Mouse (Mus musculus): ENCODE results near the gene 4933406M09Rik.

Gene 4933406M09Rik

DNA sequence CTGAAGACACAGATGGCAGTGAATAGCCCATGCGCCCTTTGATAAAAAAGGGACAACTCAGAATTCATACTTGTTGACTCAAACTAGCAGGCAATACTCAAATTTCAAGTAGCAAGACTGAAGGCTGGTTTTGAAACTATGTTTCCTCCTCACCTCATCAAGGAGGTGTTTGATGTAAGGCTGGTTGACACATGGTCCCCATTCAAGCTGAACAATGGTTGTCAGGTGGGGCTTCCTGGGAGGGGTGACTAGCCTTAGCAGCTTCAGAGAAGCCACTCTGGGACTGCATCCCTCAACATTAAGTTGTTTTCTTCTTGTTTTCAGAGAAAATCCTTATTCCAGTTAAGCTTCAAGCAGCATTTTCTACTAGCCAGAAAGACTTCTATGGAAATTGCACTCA, at the start of gene 4933406M09Rik:
TSS of gene 4933406M09Rik (plus strand) at position 275 of the 400 bp plus-strand sequence.
- DNase-seq (ENCODE audit: low spot score in 2 of 2): no peak

DNA sequence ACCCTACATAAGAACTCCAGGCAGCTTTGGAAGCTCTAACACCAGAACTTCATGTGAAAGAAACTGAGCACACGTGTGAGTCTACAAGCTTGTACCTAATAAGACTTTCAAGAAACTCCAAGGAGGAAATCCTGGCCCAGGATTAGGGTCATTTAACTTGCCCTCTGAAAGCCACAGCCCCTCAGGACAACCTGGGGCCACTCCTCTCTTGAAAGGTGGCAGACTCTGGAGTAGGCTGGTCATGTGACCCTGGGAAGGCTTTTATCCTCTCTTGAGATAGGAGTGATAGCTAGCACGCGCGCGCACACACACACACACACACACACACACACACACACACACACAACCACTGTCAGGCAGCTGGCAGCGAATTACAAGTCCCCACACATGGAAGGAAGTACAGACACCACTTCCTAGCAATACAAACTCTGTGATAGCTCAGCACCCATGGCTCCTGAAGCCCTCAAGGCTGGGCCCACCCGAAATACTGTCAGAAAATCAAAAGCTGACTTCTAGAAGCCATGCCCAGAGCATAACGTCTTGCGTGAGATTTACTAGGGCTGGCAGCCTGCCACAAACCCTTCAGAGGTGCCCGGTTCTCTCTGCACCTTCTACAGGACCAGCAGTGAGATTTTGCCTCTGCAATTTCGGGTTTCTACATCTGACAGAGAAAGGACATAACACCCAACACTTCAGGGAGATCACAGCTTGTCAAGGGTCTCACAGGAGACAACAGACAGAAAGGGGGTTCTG, 48.6 kb upstream of the 4933406M09Rik start:
- DNase-seq (ENCODE audit: low spot score in 2 of 2): no peak

DNA sequence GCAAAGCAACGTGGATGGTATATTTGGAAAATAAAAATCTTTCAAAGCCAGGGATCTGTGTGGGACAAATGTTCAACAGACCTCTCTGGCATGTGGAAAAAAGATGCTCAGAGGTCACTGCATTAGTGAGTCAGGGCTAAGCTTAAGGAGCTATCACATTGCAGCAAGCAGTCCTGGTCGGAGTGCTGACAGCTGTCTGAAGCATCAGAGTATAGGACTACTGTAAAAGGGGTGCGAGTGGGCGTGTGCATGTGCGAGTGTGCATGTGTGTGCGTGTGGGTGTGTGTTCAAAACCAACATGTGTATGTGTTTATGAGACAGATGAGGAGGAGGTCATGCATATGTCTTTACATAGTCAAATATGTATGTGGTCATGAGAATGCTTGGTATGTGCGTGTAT, 46.6 kb upstream of the 4933406M09Rik start:
- no peak for DNase-seq (ENCODE audit: low spot score in 2 of 2)

DNA sequence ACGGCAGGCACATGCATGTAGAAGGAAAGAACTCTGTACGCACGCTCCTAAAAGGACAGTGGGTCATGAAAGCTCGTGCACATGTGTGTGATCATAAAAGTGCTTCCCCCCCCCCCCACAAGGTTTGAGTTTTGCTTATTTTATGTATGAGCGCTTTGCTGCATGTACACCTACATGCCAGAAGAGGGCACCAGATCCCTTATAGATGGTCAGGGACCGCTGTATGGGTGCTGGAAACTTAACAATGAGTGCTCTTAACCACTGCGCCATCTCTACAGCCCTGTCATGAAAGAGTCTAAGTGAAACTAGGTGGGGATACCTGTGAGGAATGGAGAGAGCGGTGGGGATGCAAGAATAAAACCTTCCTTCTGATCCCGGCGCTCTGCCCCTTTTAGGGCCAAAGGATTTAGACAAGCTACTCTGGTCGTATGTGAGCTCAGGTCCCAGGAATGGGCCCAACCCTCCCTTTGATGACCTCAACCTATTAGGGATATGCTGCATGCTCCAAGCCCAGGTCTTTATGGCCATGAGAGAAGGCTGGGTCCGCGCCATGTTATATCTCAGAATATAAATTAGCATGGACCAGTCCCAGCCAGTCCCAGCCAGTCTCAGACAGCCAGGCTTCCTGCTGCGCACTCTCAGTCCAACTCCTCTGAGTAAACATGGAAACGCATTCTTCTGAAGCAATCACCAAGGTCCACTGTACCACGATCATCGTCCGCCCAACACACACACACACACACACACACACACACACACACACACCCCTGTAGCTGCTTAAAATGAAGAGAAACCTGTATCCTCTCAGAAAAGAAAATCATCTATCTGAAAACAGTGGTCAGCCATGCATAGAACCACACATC, 45.8 kb upstream of the 4933406M09Rik start:
- no peak for DNase-seq (ENCODE audit: low spot score in 2 of 2)

DNA sequence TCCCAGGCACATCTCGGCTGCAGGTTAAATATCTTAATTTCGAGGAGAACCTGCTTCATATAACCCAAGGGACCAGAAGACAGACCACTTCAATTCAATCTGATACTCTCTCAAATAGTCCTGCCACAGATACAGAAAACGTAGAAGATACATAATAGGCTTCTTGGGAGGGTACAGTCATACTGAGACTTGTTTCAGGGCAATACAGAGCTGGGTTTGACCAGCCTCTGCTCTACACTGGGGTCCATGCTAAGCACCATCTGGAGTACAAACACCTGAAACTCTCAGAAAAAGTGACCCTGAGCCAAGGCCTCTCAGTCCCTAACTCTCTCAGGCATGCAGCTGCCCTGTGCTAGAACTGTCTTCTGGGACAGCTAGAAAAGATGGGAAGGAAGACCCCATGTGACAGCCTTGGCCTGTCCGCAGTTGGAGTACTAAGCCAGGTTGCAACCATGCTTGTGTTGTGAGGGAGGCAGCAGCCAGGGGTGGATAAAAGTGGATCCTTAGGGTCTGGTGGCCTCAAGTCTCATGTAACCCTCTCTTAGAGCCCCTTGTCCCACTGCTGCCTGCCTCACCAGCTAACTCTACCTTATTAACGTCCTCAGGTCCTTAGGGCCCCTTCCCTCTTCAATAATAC, 44.0 kb upstream of the 4933406M09Rik start:
- no peak for DNase-seq (ENCODE audit: low spot score in 2 of 2)

DNA sequence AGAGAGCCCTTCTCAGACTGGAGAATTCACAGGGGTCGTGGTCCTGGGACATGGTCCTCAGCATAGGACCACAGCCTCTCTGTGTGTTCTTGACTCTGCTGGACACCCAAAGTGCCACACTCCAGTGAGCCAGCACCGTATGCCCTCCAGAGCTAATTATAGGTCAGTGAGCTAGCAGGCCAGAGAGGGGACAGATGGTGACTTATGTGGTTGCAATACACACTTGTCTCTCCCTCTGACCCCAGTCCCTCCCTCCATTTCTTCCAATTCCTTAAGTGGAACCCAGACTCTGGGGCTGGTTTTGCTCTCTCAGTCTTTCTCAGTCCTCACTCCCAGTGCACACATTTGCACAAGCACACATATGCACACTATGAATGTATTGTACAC, 43.5 kb upstream of the 4933406M09Rik start:
- no peak for DNase-seq (ENCODE audit: low spot score in 2 of 2)

DNA sequence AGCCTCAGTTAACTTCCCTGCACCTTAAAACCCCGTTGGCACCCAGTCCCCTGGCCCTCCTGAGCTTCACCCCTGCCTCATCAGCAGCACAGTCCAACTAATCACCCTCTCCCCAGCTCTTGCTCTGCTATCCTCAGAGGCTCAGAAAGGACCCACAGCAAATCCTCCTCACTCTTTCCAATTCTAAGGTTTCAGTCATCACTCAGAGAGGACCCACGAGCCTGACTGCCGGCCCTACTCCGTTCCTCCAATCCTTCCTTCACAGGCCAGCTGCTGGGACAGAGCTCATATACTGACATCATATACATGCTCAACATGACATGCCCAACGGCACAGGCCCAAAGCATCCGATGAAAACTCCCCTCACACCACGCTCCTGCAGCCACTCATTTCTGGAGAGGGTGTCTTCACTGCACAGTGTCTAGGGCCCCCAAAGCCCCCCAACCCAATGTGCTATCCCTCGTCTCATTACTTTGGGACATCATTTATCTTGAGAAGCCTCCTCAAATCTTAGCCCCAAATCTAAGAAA, 42.9 kb upstream of the 4933406M09Rik start:
- no peak for DNase-seq (ENCODE audit: low spot score in 2 of 2)

DNA sequence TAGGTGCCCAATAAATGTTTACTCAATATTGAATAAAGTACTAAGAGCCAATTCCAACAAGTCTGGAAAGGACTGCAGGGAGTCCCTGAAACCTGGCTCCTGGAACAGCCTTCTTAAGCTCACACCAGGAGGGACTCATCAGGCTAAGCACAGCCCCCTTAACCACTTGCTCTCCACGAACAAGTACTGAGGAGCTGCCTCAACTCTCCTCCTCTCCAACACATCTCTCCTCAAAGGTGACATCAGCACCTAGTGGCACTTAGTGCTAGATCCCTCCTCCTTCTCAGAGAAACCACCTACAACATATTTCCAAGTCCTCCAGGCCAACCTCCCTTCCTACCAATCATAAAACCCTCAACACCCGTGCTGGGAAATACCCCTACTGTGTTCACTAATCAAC, 42.2 kb upstream of the 4933406M09Rik start:
- DNase-seq (ENCODE audit: low spot score in 2 of 2): no peak

DNA sequence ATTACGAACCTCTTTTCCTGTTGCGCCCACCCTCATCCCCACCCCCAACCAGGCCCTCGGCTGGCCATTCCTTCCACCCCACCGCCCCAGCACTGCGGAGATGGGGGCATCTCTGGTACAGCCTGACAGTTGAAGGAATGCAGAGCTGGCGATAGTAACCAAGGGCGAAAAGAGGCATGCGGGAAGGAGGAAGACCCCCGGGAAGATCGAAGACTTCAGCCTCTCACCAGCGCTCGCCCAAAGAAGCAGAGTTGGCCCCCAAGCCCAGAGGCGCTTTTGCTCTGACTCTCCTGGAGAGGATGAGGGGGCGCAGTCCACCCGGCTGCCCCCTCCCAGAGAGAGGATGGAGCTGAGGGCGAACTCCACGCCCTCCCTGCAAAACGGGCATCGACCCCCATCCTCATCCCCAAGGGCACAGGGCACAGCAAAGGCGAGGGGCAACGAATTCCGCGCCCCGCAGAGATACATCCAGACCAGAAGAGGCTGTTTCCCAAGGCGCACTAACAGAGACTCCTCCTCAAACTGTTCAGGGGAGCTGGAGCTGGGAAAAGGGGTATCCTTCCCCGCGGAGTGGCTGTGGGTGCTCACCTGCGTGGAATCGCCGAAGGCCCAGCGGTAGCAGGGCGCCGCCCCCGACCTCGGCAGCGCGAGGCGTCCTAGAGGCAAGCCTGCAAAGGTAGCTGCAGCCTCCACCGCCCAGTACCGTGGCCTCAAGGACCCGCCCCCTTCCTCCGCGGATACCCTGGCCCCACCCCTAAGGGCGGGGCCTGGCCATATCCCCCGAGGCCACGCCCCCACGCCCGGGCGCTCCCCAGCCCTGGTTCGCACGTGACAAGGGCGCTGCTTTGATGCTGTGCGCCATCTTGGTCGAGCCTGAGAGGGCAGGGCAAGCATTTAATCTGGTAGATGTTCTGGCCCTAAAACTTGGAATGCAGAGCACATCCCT, 41.5 kb upstream of the 4933406M09Rik start:
- DNase-seq (ENCODE audit: low spot score in 2 of 2): peak; percentile 59 to 69

DNA sequence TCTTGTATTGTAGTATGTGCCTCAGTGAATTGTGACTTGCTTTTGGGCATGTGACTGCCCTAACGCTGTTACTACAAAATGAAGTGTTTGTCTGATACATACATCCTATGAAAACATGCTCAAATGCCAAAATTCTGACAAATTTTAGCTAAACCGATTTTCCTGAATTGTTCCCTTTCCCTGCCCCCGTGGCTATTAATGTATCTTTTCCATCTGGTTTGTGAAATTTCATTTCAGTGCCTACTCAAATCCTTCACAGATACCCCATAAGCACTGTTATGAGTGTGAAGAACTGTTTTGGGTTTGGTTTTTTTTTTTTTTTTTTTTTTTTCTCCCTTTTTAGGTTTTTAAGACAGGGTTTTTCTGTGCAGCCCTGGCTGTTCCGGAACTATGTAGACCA, 40.7 kb upstream of the 4933406M09Rik start:
- no peak for DNase-seq (ENCODE audit: low spot score in 2 of 2)

DNA sequence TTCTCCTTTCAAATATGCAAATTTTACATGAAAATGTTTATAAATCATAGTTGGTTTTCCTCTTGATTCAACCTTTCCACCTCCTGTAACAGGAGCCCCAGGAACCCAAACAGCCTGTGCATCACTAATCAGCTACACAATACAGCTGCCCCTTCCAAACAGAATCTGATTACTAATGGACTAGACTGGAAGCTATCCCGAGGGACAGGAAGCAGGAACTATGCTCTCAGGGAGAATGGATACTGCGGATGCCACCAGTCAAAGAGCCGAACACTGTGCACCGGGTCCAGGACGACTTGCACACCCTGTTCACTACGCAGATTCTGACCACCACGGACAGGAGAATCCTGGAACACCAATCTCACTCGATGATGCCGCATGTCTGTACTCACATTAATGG, 37.9 kb upstream of the 4933406M09Rik start:
- no peak for DNase-seq (ENCODE audit: low spot score in 2 of 2)

DNA sequence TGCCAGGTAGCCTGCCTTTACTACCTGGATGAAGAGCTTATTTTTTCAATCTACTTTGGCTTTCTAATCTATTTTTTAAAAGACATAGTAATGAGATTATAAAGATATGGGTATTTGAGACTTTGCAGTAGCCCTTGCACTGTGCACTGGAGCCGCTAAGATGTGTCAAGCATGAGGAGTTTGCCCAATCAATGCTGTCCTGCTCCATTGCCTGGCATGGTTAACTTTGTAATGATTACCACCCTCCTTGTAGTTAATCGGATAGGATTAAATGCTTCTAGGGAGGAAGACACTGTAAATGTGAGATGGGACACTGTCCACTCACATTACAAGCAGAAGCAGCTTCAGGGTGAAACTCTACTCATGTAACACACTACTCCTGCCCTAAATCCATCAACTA, 32.4 kb upstream of the 4933406M09Rik start:
- no peak for DNase-seq (ENCODE audit: low spot score in 2 of 2)

DNA sequence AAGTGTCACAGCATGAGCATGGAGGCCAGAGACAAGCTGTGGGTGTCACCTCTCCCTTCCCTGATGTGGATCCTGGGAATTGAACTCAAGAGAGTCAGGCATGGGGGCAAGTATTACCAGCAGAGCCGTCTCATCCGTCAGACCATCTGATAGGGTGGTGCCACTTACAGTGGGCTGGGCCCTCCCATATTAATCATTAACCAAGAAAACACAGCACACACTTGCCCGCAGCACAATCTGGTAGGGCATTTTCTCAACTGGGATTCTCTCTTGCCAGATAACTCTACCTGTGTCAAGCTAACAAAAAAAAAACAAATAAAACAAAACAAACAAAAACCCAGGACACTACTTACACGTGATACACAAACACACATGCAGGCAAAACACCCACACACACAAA, 28.3 kb upstream of the 4933406M09Rik start:
- DNase-seq (ENCODE audit: low spot score in 2 of 2): no peak

DNA sequence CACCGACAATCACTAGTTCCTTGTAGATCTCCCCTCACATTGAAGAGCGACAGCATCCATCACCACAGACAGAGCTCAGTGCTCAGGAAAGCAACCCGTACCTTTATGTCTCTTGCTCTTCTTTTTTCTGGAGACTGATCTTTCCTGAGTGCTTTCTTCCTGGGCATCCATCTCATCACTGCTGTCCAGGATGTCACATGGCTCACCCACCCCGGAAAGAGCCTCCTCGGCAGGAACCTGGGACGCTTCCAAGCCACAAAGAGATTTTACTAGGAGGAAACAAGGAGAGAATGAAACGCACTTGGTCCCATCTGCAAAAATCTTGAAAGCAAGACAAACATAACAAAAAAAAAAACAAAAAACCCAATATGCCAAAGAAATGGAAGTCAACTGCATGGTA, 25.1 kb upstream of the 4933406M09Rik start:
- no peak for DNase-seq (ENCODE audit: low spot score in 2 of 2)

DNA sequence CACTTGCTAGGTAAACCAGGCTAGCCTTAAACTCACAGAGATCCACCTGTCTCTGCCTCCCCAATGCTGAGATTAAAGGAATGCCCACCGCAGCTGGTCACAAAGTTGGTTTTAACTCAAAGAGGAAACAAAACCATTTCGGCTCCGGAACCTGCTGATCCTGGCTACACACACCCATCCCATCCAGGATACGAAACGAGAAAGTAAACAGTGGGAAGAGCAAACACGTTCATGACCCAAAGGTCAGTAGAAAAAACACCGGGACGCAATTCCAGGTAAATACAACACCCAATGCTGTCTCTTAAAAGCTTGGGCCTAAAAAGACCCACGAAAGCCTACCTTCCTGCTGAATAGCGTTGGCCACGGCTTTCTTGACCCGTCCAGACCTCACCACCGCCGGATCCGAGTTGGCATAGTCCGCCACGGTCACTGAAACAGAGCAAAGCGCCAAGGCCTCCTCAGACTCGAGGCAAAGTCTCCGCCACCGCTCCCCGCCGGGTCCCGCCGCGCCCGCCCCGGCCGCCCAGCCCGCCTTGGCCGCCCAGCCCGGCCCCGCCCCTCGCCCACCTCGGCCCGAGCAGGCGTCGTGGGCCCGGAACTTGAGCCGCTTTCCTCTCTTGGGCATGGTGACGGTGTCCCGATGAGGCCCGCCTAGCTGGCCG, 24.4 kb upstream of the 4933406M09Rik start:
- no peak for DNase-seq (ENCODE audit: low spot score in 2 of 2)

DNA sequence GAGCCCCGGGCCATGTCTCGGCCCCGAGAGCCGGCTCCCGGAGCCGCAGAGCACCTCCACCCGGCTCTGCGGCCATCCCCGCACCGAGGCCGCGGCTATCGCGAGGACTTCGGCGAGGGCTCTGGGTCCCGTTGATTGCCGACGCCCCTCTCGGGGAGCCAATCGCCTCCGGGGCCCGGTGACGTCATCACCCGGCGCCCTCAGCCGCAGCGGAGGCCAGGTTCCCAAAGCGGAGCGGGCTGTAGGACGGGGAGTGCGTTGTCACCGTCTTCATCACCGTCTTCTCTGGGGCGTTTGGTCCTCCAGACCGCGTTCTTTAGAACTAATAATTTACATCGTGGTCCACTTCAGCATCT, 23.9 kb upstream of the 4933406M09Rik start, which contains the start of gene Tmem183a:
TSS of gene Tmem183a (minus strand) at position 123 of the 356 bp plus-strand sequence.
- peak; percentile 94 for DNase-seq (ENCODE audit: low spot score in 2 of 2)

DNA sequence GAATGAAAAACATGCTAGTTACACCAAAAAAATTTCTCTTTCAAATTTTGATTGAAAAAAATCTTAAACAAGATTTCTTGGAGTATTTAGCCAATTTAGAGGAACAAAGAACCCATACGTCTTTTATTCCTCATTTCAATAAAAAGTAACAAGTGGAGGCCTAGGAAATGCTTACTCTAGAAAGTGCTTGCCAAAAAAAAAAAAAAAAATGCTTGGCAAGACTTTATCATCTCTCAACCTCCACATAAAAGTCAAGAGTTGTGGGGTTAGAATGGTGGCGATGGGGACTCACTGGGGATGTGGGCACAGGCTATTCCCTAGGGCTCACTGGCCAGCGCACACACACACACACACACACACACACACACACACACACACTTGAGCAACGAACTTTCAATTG, 22.5 kb upstream of the 4933406M09Rik start:
- DNase-seq (ENCODE audit: low spot score in 2 of 2): no peak

DNA sequence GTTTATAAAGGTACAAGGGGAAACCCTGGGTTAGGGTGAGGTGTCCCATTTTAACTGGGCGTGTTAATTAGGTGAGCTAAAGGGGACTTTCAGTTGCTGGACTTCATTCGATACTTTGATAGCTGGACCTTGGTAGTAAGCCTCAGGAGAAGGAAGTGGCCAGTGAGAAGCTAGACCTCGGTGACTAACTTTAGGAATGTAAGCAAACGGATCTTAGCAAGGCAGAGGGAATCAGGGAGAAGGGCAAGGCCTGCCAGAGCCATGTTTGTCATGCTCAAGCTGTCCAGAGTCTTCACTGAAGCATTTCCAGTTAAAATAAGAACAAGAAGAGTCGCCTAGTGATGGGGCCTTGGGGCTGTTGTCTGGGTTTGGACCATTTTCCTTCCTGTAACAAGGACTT, 20.2 kb upstream of the 4933406M09Rik start:
- DNase-seq (ENCODE audit: low spot score in 2 of 2): no peak

DNA sequence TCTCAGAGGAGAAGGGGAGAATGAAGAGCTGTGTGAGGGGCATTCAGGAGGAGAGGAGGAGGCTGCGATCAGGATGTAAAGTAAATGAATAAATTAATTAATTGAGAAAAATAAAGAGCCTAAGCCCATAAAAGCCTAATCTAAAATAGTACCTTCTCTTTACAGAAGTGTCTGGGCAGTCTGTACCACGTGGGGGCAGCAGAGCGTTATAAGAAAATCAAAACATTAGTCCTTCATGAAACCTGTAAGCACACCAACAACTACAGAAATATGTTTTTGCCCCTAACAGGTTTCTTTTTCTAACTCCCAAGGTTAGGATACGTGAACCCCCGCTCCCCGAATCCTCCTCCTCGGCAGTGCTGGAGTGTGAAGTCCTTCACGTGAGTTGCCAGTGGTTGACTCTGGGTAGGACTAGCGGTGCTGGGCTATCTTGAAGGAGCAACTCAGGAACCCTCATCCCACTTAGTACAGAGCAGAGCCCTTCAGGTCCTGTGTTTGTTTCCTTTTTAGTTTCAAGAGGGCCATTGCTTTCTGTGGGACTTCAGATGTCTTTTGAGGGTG, 16.9 kb upstream of the 4933406M09Rik start:
- DNase-seq (ENCODE audit: low spot score in 2 of 2): peak in 1 of 2 experiments; percentile 45

DNA sequence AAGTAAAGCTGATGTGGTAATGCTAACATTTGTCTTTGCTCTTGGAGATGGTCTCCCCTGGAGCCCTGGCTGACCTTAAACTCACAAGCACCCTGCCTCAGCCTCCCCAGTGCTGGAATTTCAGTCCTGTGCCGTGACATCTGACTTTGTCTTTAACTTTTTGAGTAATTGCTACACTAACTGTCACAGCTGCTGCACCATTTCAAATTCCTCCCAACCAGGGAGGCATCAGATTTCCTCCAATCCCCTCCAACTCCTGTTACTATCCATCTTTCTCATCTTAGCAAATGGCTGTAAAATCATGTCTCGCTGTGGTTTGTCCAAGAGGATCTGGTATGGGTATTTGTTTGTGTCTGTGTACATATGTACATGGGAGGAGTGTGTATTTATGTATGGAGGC, 11.6 kb upstream of the 4933406M09Rik start:
- DNase-seq (ENCODE audit: low spot score in 2 of 2): no peak
